Mouse (Mus musculus) macrophage (primary cell): ENCODE results near the gene Fam193a. TPM values are rescaled to one million over a fixed set of nuclear protein-coding genes. Genes with fewer than 3 reads are reported as not detected.

Source experiments
- H3K27ac ChIP-seq: fragments of 350-480 bp; formaldehyde crosslinking; 2 replicates; pipeline ENCODE4 v1.9.0; 2021
- H3K36me3 ChIP-seq: fragments of 350-480 bp; formaldehyde crosslinking; 2 replicates; pipeline ENCODE4 v1.9.0; 2021; ENCODE audit errors: inconsistent target
- H3K4me3 ChIP-seq: fragments of 350-480 bp; formaldehyde crosslinking; 2 replicates; pipeline ENCODE4 v1.9.0; 2021; ENCODE audit errors: inconsistent target
- H3K79me2 ChIP-seq: fragments of 350-480 bp; formaldehyde crosslinking; 2 replicates; pipeline ENCODE4 v1.9.0; 2021; ENCODE audit errors: inconsistent target
- WGBS: methylation state at CpG from one replicate; pipeline ENCODE4 v1.1.7; 2026; ENCODE audit warnings: inconsistent platforms; ENCODE audit not compliant: missing documents; 5-methylcytosine and 5-hydroxymethylcytosine counted together
- polyA plus RNA-seq: library from polyadenylated mRNA; stranded (reverse); fragments of 250-400 nt; gene quantifications from 3 replicates; pipeline ENCODE4 v1.2.4, GENCODE M21; 2018; ENCODE audit warnings: inconsistent platforms

Fam193a gene
- polyA plus RNA-seq, 1 experiment from 2014 or later = 47.9 TPM

DNA sequence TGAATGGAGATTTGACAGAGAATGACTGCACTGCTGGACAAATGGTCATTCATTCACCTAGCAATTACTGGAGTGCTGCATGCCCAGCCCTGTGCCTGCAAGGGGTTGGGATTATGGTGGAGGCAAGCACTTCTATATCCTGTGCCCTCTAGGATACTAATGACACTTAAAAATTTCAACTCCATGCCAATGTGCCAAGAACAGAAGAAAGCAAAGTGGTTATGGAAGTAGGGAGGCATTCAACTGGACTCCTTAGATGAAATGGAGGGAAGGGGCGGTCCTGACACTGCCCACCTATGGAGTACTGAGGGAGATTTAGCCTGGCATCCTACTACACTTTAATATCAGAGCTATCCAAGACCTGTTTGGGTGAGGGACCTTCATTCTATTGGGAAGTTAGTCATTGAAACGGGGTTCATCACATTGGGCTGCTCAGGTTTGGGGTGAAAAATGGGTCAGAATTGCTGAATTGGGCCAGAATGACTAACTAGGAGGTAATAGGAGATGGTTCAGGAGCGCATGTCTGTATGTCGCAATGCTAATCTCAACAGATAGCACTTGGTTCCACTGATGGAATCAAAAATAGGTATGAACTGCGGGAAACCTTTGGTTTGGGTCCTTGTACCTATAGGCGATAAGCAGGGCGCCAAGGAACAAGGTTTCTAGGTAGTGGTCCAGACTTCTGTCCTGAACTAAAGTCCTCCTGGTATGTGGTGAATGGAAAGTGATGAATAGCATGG lies 1.0 kb upstream of the Fam193a start:
- Histone ChIP-seq H3K36me3 (no peaks in the 10 kb centered on the region), H3K4me3 (peak overlapping the region; percentile 73), H3K27ac (peak overlapping the region; percentile 57), H3K79me2 (peaks cover 34% of the 10 kb centered on the region)
- 79% methylated on average over 7 of the region's 7 CpGs for WGBS

DNA sequence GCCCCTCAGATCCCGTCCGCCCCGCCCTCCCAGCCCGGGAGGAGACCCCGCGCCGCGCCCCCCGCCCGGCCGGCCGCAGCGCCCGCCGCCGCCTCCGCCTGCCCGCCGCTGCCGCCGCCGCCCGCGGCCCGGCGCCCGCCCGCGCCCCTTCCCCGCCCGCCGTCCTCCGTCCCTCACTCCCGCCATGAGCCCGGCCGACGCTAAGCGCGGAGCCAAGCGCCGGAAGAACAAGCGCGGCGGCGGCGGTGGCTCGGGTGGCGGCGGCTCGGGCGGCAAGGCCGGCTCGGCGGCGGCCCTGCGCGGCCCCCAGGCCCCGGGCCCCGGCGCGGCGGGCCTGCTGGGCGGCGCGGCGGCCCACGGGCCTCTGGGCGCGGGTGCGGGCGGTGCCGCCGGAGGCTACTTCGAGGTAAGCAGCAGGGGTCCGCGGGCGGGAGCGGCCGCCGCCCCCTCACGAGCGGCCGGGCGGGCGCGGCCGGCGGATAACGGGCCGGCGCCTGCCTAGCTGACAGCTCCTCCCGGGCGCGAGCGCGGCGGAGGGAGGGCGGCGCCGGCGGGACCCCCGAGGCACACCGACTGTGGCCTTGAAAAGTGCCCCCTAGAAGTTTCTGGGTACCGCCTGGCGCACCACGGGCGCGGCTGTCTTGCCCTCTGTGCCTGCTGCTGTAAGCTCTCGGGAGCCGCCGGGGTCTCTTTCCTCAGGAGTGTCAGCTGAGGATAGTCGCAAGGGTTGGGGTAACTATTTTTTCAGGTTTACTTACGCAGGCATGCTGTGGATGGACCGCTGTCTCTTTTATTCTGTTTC lies 490 bp downstream of the Fam193a start:
- Histone ChIP-seq H3K36me3 (no peaks in the 10 kb centered on the region), H3K27ac (no peak overlapping the region), H3K79me2 (peaks cover 49% of the 10 kb centered on the region), H3K4me3 (peak overlapping the region; percentile 64)
- WGBS = 1% methylated on average over 65 of the region's 114 CpGs

- Histone ChIP-seq H3K36me3 (no peaks in the 10 kb centered on the region), H3K79me2 (peaks cover 55% of the 10 kb centered on the region), H3K27ac (no peak overlapping the region), H3K4me3 (peak overlapping the region; percentile 64)
- WGBS = 36% methylated on average over 8 of the region's 8 CpGs
Measured at GRCm38 (mm10) chr5:34370840-34371239, 1.1 kb downstream of the Fam193a start.

DNA sequence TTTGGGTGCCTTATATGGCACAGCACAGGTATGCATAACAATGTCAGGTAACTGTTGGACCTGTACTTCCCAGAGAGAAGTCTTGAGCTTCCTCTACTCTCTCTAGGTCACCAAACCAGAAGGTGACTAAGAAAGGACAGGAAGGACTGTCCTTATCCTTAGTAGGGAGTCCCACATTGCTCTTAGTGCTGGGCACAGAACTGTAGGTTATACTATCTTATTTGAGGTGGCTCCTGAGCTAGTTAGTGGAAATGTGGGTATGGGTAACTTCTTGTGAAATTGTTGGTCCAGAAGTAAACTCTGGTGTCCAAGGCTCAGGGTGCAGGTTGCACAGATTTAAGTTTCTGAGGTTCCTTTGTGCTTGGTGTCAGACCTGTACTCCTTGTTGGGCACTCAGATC lies 2.4 kb downstream of the Fam193a start:
- Histone ChIP-seq H3K79me2 (peaks cover 68% of the 10 kb centered on the region), H3K36me3 (no peaks in the 10 kb centered on the region)

GRCm38 (mm10) chr5:34372541-34372940 lies 2.8 kb downstream of the Fam193a start:
- Histone ChIP-seq H3K36me3 (no peaks in the 10 kb centered on the region), H3K79me2 (peaks cover 72% of the 10 kb centered on the region), H3K4me3 (no peak overlapping the region), H3K27ac (no peak overlapping the region)

More for the DNA sequence above, 2.4 kb downstream of the Fam193a start:
- Histone ChIP-seq H3K4me3 (no peak overlapping the region), H3K27ac (no peak overlapping the region)

DNA sequence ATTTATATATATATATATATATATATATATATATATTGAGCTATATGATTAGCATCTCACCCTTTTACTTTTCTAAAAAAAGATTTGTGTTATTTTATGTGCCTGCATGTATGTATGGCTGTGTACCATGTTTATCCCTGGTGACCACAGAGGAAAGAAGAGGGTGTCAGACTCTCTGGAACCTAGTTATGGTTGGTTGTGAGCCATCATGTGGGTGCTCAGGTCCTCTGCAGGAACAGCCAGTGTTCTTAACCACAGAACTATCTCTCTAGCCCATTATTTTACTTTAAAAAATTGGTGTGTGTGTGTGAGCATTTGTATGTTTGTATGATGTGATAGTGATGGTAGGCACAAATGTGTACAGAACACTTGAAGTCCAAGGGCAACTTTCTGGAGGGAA lies 9.1 kb downstream of the Fam193a start:
- H3K4me3 ChIP-seq = no peak overlapping the region
- H3K79me2 ChIP-seq = peaks cover 100% of the 10 kb centered on the region
- no peak overlapping the region for H3K27ac ChIP-seq
- no peaks in the 10 kb centered on the region for H3K36me3 ChIP-seq

DNA sequence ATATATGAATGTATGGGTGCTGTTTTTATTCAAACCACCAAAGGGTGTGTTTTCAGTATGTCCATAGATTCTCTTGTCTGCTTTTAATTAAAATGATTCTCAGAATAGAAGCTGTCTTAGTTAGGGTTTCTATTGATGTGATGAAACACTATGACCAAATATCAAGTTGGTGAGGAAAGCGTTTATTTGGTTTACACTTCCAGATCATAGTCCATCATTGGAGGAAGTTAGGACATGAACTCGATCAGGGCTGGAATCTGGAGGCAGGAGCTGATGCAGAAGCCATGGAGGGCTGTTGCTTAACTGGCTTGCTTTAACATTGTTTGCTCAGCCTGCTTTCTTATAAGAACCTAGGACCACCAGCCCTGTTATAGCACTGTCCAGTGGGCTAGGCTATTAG lies 12.0 kb downstream of the Fam193a start:
- WGBS = 60% methylated on average over 2 of the region's 2 CpGs
- Histone ChIP-seq H3K27ac (no peak overlapping the region), H3K36me3 (peaks cover 8% of the 10 kb centered on the region; the same call in 1 of the 2 replicates), H3K4me3 (no peak overlapping the region), H3K79me2 (peaks cover 100% of the 10 kb centered on the region)

GRCm38 (mm10) chr5:34385616-34386015 lies 15.9 kb downstream of the Fam193a start:
- H3K27ac ChIP-seq = no peak overlapping the region
- H3K36me3 ChIP-seq = peaks cover 8% of the 10 kb centered on the region; the same call in 1 of the 2 replicates
- H3K79me2 ChIP-seq = peaks cover 100% of the 10 kb centered on the region
- 98% methylated on average over 5 of the region's 5 CpGs for WGBS
- H3K4me3 ChIP-seq = no peak overlapping the region

- no peak overlapping the region for H3K27ac ChIP-seq
- H3K79me2 ChIP-seq = peaks cover 100% of the 10 kb centered on the region
- H3K4me3 ChIP-seq = no peak overlapping the region
- peaks cover 8% of the 10 kb centered on the region; the same call in 1 of the 2 replicates for H3K36me3 ChIP-seq
- WGBS = 85% methylated on average over 2 of the region's 2 CpGs
Measured at GRCm38 (mm10) chr5:34386744-34387143, 17.0 kb downstream of the Fam193a start.

DNA sequence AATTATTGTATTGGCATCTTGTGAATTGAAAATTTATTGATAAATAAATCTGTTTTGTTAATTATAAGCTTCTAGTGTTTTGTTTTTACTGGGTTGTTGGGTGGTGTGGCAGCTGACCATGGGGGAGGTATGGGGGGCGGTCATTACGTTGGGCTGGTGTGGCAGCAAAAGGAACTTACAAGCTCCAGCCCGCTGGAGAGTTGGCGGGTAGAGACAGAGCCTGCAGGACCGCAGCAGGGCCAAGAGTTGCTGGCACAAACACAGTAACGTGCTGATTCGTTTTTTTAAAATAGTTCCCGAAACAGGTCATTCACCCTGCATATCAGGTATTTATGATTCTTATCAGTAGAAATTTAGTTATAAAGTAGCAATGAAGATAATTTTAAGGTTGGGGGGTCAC lies 23.5 kb downstream of the Fam193a start:
- WGBS = 94% methylated on average over 8 of the region's 8 CpGs
- Histone ChIP-seq H3K27ac (no peak overlapping the region), H3K79me2 (peaks cover 100% of the 10 kb centered on the region), H3K36me3 (no peaks in the 10 kb centered on the region), H3K4me3 (no peak overlapping the region)

- no peak overlapping the region for H3K4me3 ChIP-seq
- H3K79me2 ChIP-seq = peaks cover 100% of the 10 kb centered on the region
- WGBS = 100% methylated on average over 1 of the region's 1 CpGs
- no peaks in the 10 kb centered on the region for H3K36me3 ChIP-seq
- no peak overlapping the region for H3K27ac ChIP-seq
Measured at GRCm38 (mm10) chr5:34395347-34395746, 25.6 kb downstream of the Fam193a start.

DNA sequence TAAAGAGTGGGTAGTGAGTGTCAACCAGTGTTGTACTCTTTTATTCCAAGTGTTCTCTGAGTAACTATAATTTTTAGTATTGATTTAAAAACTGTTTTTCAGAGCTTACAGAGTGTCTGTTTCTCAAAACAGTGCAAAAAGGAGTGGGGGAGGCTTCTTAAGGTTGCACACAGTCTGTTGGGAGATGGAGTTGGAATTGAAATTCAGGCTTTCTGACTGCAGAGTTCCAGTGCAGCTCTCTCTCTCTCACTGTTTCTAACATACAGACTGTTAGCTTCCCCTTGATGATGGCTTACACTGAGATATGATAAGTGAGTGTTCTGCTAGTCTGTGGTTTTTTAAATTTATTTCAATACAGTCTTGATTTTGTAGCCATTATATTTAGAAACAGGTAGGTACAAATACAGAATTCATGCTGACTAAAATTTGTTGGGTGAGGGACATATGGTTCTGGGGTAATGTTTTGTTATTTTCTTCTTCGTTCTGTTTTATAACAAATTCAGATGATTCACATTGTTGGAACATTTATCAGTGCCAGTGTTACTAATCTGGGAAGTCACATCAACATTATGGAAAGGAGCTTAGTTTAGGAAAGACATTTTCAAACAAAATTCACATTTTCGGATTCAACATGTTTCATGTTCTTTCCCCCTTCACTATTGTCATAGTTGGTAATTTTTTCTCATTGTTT lies 26.3 kb downstream of the Fam193a start:
- H3K36me3 ChIP-seq = no peaks in the 10 kb centered on the region
- no peak overlapping the region for H3K4me3 ChIP-seq
- WGBS = 97% methylated on average over 2 of the region's 2 CpGs
- peaks cover 100% of the 10 kb centered on the region for H3K79me2 ChIP-seq
- H3K27ac ChIP-seq = no peak overlapping the region

- H3K79me2 ChIP-seq = peaks cover 100% of the 10 kb centered on the region
- WGBS = 94% methylated on average over 2 of the region's 2 CpGs
- H3K27ac ChIP-seq = no peak overlapping the region
- H3K36me3 ChIP-seq = no peaks in the 10 kb centered on the region
- no peak overlapping the region for H3K4me3 ChIP-seq
Measured at GRCm38 (mm10) chr5:34397866-34398265, 28.1 kb downstream of the Fam193a start.

GRCm38 (mm10) chr5:34398326-34398725 lies 28.6 kb downstream of the Fam193a start:
- peaks cover 100% of the 10 kb centered on the region for H3K79me2 ChIP-seq
- H3K36me3 ChIP-seq = no peaks in the 10 kb centered on the region
- no peak overlapping the region for H3K4me3 ChIP-seq
- no peak overlapping the region for H3K27ac ChIP-seq
- WGBS = 67% methylated on average over 1 of the region's 1 CpGs
